Mouse (Mus musculus) liver, embryonic 14.5 days (tissue): ENCODE data around the gene Focad. TPM values are rescaled to one million over a fixed set of nuclear protein-coding genes. Genes with fewer than 3 reads are reported as not detected.
A peak's percentile ranks its signal among the peaks of the same experiment; 100 is the strongest.

Source experiments
- ATAC-seq: fragments of 200-750 bp; cut with Nextera tagmentation; 2 replicates; pipeline ENCODE4 v1.8.0; 2017; ENCODE audit warnings: moderate number of reproducible peaks, mild to moderate bottlenecking, moderate library complexity; ENCODE audit not compliant: insufficient read depth
- DNase-seq, 3 experiments: peaks; one replicate each; pipeline ENCODE4 v3.0.0-alpha.2; 2012 to 2013; ENCODE audit warnings: low read depth in 3 of 3, low spot score in 3 of 3
- H3K27ac ChIP-seq: fragments of 300-500 bp; sonication (generic); 2 replicates; pipeline ENCODE4 v1.5.1; 2014; ENCODE audit warnings: moderate library complexity, mild to moderate bottlenecking, control low read depth, inconsistent platforms
- H3K27me3 ChIP-seq: fragments of 300-500 bp; sonication (generic); 2 replicates; pipeline ENCODE4 v1.6.1; 2014; ENCODE audit warnings: mild to moderate bottlenecking, low read length, moderate library complexity; ENCODE audit not compliant: control insufficient read depth, insufficient read depth
- H3K36me3 ChIP-seq: fragments of 300-500 bp; sonication (generic); replicated peaks from 2 replicates; pipeline ENCODE4 v1.6.1; 2014; ENCODE audit warnings: low read depth; ENCODE audit not compliant: control insufficient read depth, insufficient read depth
- H3K4me1 ChIP-seq, 2 experiments: fragments of 200-500 bp in 1 of 2; fragments of 300-500 bp in 1 of 2; sonication (generic) in 1 of 2; replicated peaks; 2 replicates each; pipeline ENCODE4 v1.6.1; 2012 to 2014; ENCODE audit warnings: antibody characterized with exemption in 1 of 2, inconsistent platforms in 1 of 2, low read length in 1 of 2; ENCODE audit not compliant: control insufficient read depth in 2 of 2, insufficient read depth in 2 of 2
- H3K4me2 ChIP-seq: fragments of 300-500 bp; sonication (generic); 2 replicates; pipeline ENCODE4 v1.6.1; 2014; ENCODE audit warnings: low read depth, mild to moderate bottlenecking, control low read depth, moderate library complexity
- H3K4me3 ChIP-seq, 2 experiments: fragments of 200-500 bp in 1 of 2; fragments of 300-500 bp in 1 of 2; sonication (generic) in 1 of 2; 2 replicates each; pipeline ENCODE4 v1.5.1; 2012 to 2014; ENCODE audit warnings: low read depth in 2 of 2, low read length in 2 of 2, mild to moderate bottlenecking in 2 of 2, control low read depth in 1 of 2, inconsistent platforms in 1 of 2, moderate library complexity in 1 of 2; ENCODE audit not compliant: insufficient read depth in 1 of 2
- H3K9ac ChIP-seq: fragments of 300-500 bp; sonication (generic); replicated peaks from 2 replicates; pipeline ENCODE4 v1.6.1; 2014; ENCODE audit warnings: mild to moderate bottlenecking, control low read depth, moderate library complexity
- H3K9me3 ChIP-seq: fragments of 300-500 bp; sonication (generic); 2 replicates; pipeline ENCODE4 v1.6.1; 2016; ENCODE audit warnings: low read length, mixed read lengths; ENCODE audit not compliant: control insufficient read depth
- CTCF ChIP-seq: IDR thresholded peaks from 2 replicates; pipeline ENCODE4 v1.5.1; 2016; ENCODE audit warnings: antibody characterized with exemption, low read depth, control low read depth
- EP300 ChIP-seq: IDR thresholded peaks from 2 replicates; pipeline ENCODE4 v1.6.1; 2016; ENCODE audit warnings: antibody characterized with exemption, low read depth
- WGBS: fragments of 180-500 bp; shearing (Covaris S2); extraction: QIAGEN DNeasy Blood & Tissue Kit; methylation state at CpG from one replicate; pipeline ENCODE4 v1.1.7; 2014; ENCODE audit not compliant: insufficient replicate concordance; 5-methylcytosine and 5-hydroxymethylcytosine counted together
- polyA plus RNA-seq, 2 experiments: library from polyadenylated mRNA; depleted of rRNA in 1 of 2; stranded (reverse) in 1 of 2; unstranded in 1 of 2; fragments of >200 nt; fragmentation: Nextera tagmentation in 1 of 2; extraction: Ambion mirVana in 1 of 2; gene quantifications; 2 replicates each; pipeline versions ENCODE4 v1.2.1 to v1.2.3; 2012 to 2014

Focad gene
- polyA plus RNA-seq, 2 experiments, result 5.2 to 8.9 TPM

DNA sequence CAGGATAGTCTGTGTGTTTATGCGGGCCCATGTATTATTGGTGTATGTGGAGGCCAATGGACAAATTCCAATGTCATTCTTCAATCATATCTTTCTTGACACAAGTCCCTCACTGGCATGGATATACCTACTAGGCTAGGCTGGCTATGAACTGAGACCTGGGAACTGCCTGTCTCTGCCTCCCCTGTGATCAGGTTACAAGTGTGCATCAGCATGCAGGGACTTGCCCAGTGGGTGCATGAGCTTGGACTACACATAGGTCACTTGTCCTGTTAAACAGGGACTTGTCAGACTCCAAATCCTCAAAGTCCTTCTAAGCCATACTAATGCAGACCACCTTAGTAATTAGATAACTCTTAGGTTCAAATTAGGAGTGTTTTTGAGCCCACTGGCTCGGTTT lies 184.1 kb downstream of the Focad start:
- Histone ChIP-seq H3K27ac (no peak overlapping the region), H3K4me1 (no peaks in the 10 kb centered on the region; a peak in 1 of 4 replicates), H3K4me3 (no peak overlapping the region), H3K4me2 (no peak overlapping the region), H3K9ac (no peak overlapping the region), H3K9me3 (no peaks in the 10 kb centered on the region), H3K27me3 (no peaks in the 10 kb centered on the region), H3K36me3 (no peaks in the 10 kb centered on the region)
- ATAC-seq (no peak), DNase-seq (no peak)
- 67% methylated on average over 2 of the region's 2 CpGs for WGBS
- TF ChIP-seq EP300 (no peak), CTCF (no peak)

DNA sequence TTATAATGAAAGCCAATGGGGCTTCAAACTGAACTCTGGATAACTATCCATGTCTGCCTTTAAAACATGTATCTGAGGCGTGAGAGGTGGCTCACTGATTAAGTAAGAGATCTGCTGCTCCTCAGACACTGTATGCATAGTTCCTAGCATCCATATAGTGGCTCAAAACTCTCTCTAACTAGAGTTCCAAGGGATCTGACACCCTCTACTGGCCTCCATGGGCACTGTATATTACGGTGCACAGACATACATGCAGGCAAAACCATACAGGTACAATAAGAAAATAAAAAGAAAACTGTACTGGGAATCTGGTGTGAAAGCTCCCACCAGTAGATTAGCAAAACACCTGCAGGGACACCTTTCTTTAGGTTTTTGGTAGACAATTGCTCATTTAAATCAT lies 186.1 kb downstream of the Focad start:
- Histone ChIP-seq H3K36me3 (no peaks in the 10 kb centered on the region), H3K4me2 (no peak overlapping the region), H3K27me3 (no peaks in the 10 kb centered on the region), H3K27ac (no peak overlapping the region), H3K4me3 (no peak overlapping the region), H3K9me3 (no peaks in the 10 kb centered on the region), H3K4me1 (no peaks in the 10 kb centered on the region; a peak in 1 of 4 replicates), H3K9ac (no peak overlapping the region)
- ATAC-seq (0 out of 2 replicates have a peak, but pooled peaks have one; percentile 35), DNase-seq (no peak)
- 68% methylated on average over 2 of the region's 2 CpGs for WGBS
- TF ChIP-seq EP300 (no peak), CTCF (peak; percentile 32; the same call in 1 of the 2 replicates)

- no peak overlapping the region for H3K9ac ChIP-seq
- H3K27ac ChIP-seq, result no peak overlapping the region
- no peak overlapping the region for H3K4me2 ChIP-seq
- H3K4me1 ChIP-seq, result no peaks in the 10 kb centered on the region
- no peaks in the 10 kb centered on the region for H3K36me3 ChIP-seq
- no peaks in the 10 kb centered on the region for H3K27me3 ChIP-seq
- TF ChIP-seq EP300 (no peak), CTCF (no peak)
- WGBS, result 70% methylated on average over 6 of the region's 6 CpGs
- H3K4me3 ChIP-seq, result no peak overlapping the region
- no peak for ATAC-seq
- H3K9me3 ChIP-seq, result no peaks in the 10 kb centered on the region
- DNase-seq, result no peak
Observed at GRCm38 (mm10) chr4:88295537-88295936, 201.1 kb downstream of the Focad start.

- H3K4me3 ChIP-seq, result no peak overlapping the region
- no peak for ATAC-seq
- H3K27ac ChIP-seq, result no peak overlapping the region
- H3K9me3 ChIP-seq, result no peaks in the 10 kb centered on the region
- TF ChIP-seq CTCF (no peak), EP300 (no peak)
- H3K9ac ChIP-seq, result no peak overlapping the region
- no peaks in the 10 kb centered on the region for H3K27me3 ChIP-seq
- H3K36me3 ChIP-seq, result no peaks in the 10 kb centered on the region
- H3K4me1 ChIP-seq, result no peaks in the 10 kb centered on the region
- WGBS, result 78% methylated on average over 3 of the region's 3 CpGs
- H3K4me2 ChIP-seq, result no peak overlapping the region
- no peak for DNase-seq
Observed at GRCm38 (mm10) chr4:88299551-88299950, 205.1 kb downstream of the Focad start.

GRCm38 (mm10) chr4:88300832-88301621 lies 206.6 kb downstream of the Focad start:
- WGBS, result 61% methylated on average over 6 of the region's 6 CpGs
- Histone ChIP-seq H3K4me3 (no peak overlapping the region), H3K4me1 (no peaks in the 10 kb centered on the region), H3K27me3 (no peaks in the 10 kb centered on the region), H3K27ac (no peak overlapping the region), H3K9ac (no peak overlapping the region), H3K36me3 (no peaks in the 10 kb centered on the region), H3K9me3 (no peaks in the 10 kb centered on the region), H3K4me2 (no peak overlapping the region)
- no peak for TF ChIP-seq CTCF
- TF ChIP-seq EP300, result no peak
- DNase-seq (no peak), ATAC-seq (no peak)
